Mouse (Mus musculus) forebrain, postnatal 0 days (tissue): ENCODE results near the gene Thnsl1. TPM values are rescaled to one million over a fixed set of nuclear protein-coding genes. Genes with fewer than 3 reads are reported as not detected.
A peak's percentile ranks its signal among the peaks of the same experiment; 100 is the strongest.

Source experiments
- ATAC-seq: fragments of 200-750 bp; cut with Nextera tagmentation; 2 replicates; pipeline ENCODE4 v1.8.0; 2017; ENCODE audit warnings: mild to moderate bottlenecking, moderate library complexity
- DNase-seq: peaks from one replicate; pipeline ENCODE4 v3.0.0-alpha.2; 2015
- H3K27ac ChIP-seq: fragments of 300-500 bp; sonication (generic); 2 replicates; pipeline ENCODE4 v1.5.1; 2014; ENCODE audit warnings: low read depth, mild to moderate bottlenecking, antibody characterized with exemption, low read length, moderate library complexity, mixed read lengths
- H3K27me3 ChIP-seq: fragments of 300-500 bp; sonication (generic); 2 replicates; pipeline ENCODE4 v1.6.1; 2014; ENCODE audit warnings: mild to moderate bottlenecking, low read length, mixed read lengths; ENCODE audit not compliant: insufficient read depth
- H3K36me3 ChIP-seq: fragments of 300-500 bp; sonication (generic); 2 replicates; pipeline ENCODE4 v1.6.1; 2014; ENCODE audit warnings: mild to moderate bottlenecking, moderate library complexity; ENCODE audit not compliant: insufficient read depth
- H3K4me1 ChIP-seq: fragments of 300-500 bp; sonication (generic); 2 replicates; pipeline ENCODE4 v1.6.1; 2014; ENCODE audit warnings: antibody characterized with exemption; ENCODE audit not compliant: insufficient read depth
- H3K4me2 ChIP-seq: fragments of 300-500 bp; sonication (generic); 2 replicates; pipeline ENCODE4 v1.6.1; 2014; ENCODE audit warnings: low read depth, mild to moderate bottlenecking, moderate library complexity
- H3K4me3 ChIP-seq: fragments of 300-500 bp; sonication (generic); 2 replicates; pipeline ENCODE4 v1.5.1; 2014; ENCODE audit warnings: low read depth, low read length, mixed read lengths
- H3K9ac ChIP-seq: fragments of 300-500 bp; sonication (generic); 2 replicates; pipeline ENCODE4 v1.6.1; 2014; ENCODE audit warnings: mild to moderate bottlenecking
- H3K9me3 ChIP-seq: fragments of 300-500 bp; sonication (generic); 2 replicates; pipeline ENCODE4 v1.6.1; 2016; ENCODE audit warnings: low read length
- CTCF ChIP-seq: sonication (generic); IDR thresholded peaks from 2 replicates; pipeline ENCODE4 v1.5.1; 2016; ENCODE audit warnings: antibody characterized with exemption, control low read depth, low read depth
- WGBS: fragments of 180-500 bp; shearing (Covaris S2); extraction: QIAGEN DNeasy Blood & Tissue Kit; methylation state at CpG from one replicate; pipeline ENCODE4 v1.1.7; 2014; 5-methylcytosine and 5-hydroxymethylcytosine counted together
- polyA plus RNA-seq: library from polyadenylated mRNA; unstranded; fragments of >200 nt; fragmentation: Nextera tagmentation; extraction: Ambion mirVana; gene quantifications from 2 replicates; pipeline ENCODE4 v1.2.1, GENCODE M21; 2015
- total RNA-seq: library from RNA; depleted of rRNA; stranded (reverse); fragments of >200 nt; gene quantifications from 2 replicates; pipeline ENCODE4 v1.2.3, GENCODE M21; 2014; rRNA removed

Gene Thnsl1
- total RNA-seq (21.8 and 22.8 TPM in 2 replicates), polyA plus RNA-seq (17.6 and 19.4 TPM in 2 replicates)

DNA sequence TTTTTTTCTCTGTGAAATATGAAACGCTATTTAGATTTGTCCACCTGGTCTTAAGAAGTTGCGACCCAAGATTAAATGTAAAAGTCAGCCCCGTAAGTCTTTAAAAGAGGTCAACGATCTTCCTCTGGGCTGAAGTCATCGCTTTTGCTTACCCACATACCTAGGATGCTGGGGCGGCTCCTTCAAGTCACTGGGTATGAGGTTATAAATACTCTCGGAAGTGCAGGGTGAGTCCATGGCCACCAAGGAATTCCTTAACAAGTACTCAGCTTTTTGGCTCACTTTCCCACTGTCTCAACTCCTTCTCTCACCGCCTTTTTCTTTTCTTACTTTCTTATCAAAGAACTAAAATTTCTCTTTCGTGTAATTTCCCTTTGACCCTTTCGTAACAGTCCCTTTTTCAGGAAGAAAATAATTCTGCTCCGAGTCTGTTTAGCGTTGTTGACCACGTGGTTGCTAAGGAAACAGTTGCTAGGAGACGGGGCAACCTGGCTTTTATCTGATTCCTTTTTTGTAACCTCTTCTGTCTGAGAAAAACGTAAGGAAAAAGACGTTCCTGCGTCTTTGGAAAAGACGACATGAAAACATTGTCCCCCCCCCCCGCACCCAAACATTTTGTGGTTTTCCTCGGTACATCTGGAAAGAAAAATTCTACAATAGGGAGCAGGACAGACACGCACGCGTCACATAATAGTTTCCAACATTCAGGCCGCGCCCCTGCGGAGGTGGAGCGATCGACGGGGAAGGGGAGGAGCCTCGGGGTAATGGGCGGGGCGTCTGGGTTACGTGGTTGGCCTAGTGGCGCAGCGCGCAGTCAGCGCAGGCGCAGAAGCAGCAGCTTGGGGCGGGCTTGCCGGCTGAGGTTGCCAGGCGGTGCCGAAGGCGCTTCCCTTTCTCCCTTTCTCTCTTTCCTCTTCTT is at the start of gene Thnsl1, which contains the start of gene Enkur:
Thnsl1 (plus strand) TSS at position 813 of the 919 bp plus-strand sequence.
Enkur (minus strand) TSS at position 454 of the 919 bp plus-strand sequence.
- peak; percentile 11; the same call in 1 of the 2 replicates for TF ChIP-seq CTCF
- Histone ChIP-seq H3K27ac (peak within 1 kb of the TSS; percentile 90), H3K4me3 (peak within 1 kb of the TSS; percentile 74), H3K4me1 (0 out of 2 replicates have a peak, but pooled peaks cover 10% of the 10 kb centered on the region), H3K4me2 (peak within 1 kb of the TSS; percentile 68), H3K27me3 (no peaks in the 10 kb centered on the region), H3K9ac (peak within 1 kb of the TSS; percentile 74), H3K9me3 (no peaks in the 10 kb centered on the region), H3K36me3 (no peaks in the 10 kb centered on the region)
- DNase-seq (peak; percentile 99), ATAC-seq (peak; percentile 99)
- 3% methylated on average over 43 of the region's 43 CpGs for WGBS

DNA sequence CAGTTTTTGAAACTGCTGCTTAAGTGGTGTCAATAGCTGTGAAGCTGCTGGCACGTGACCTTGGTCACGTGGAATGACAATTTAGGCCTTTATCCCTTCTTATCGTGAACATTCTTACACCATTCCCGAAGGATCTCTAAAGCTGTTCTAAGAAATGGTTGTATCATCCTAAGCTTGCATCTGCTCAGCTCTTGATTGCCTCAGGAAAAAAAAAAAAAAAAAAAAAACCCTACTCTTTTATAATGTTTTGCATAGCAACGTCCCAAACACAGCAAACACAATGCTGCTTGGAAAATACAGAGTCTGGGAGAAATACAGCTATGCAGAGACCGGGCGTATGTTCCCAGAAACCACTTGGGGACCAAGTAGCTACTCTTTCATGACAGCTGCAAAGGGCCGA is 41.2 kb upstream of the Thnsl1 start:
- H3K27ac ChIP-seq, result no peak overlapping the region
- no peak for DNase-seq
- no peaks in the 10 kb centered on the region for H3K36me3 ChIP-seq
- 62% methylated on average over 8 of the region's 8 CpGs for WGBS
- no peaks in the 10 kb centered on the region for H3K9me3 ChIP-seq
- TF ChIP-seq CTCF, result no peak
- H3K4me2 ChIP-seq, result no peak overlapping the region
- H3K9ac ChIP-seq, result no peak overlapping the region
- 0 out of 2 replicates have a peak, but pooled peaks have one; percentile 27 for ATAC-seq
- no peak overlapping the region for H3K4me3 ChIP-seq
- H3K4me1 ChIP-seq, result no peaks in the 10 kb centered on the region
- no peaks in the 10 kb centered on the region for H3K27me3 ChIP-seq

DNA sequence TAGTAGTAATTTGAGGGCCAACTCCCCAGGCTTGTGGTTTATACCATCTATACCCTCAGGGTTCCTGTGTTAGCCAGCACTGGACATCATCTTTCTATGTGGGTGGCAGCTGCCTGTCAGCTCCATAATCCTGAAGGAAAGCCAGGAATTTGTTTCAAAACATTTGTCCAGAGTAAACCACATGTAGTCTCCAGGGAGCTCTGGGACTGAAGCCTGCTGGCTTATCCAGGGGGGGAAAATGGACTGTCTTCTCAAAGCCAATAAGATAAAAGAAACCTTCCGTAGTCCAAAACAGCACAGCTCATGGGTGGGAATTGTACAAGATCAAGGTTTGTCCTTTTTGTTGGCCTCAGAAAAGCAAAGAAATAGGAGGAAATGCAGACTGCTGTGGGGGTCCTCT is 37.6 kb upstream of the Thnsl1 start:
- Histone ChIP-seq H3K9ac (no peak overlapping the region), H3K9me3 (no peaks in the 10 kb centered on the region), H3K27me3 (no peaks in the 10 kb centered on the region), H3K36me3 (no peaks in the 10 kb centered on the region), H3K4me3 (no peak overlapping the region), H3K27ac (no peak overlapping the region), H3K4me1 (no peaks in the 10 kb centered on the region), H3K4me2 (no peak overlapping the region)
- no peak for TF ChIP-seq CTCF
- ATAC-seq (no peak), DNase-seq (no peak)
- WGBS, result 75% methylated on average over 1 of the region's 1 CpGs

DNA sequence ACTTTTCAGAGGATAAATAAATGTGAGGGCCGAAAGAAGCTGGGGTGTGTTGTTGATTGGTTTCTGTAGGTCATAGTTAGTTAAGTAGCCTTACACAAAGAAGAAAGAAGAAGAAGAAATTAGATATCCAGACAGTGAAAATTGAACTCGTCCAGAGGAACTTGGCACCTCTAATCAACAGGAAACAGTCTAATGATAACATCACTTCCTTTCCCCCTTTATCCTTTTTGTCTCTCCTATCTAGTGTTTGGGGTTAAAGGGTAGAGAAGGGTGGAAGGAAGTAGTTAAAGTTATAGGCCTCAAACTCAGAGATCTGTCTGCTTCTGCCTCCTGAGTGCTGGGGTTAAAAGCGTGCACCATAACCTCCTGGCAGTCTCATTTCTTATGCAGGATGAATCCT is 32.7 kb upstream of the Thnsl1 start:
- no peak overlapping the region for H3K9ac ChIP-seq
- H3K4me3 ChIP-seq, result no peak overlapping the region
- ATAC-seq (no peak), DNase-seq (no peak)
- no peaks in the 10 kb centered on the region for H3K4me1 ChIP-seq
- WGBS, result 89% methylated on average over 3 of the region's 3 CpGs
- no peak overlapping the region for H3K4me2 ChIP-seq
- no peaks in the 10 kb centered on the region for H3K27me3 ChIP-seq
- no peaks in the 10 kb centered on the region for H3K9me3 ChIP-seq
- H3K36me3 ChIP-seq, result no peaks in the 10 kb centered on the region
- no peak for TF ChIP-seq CTCF
- H3K27ac ChIP-seq, result no peak overlapping the region

DNA sequence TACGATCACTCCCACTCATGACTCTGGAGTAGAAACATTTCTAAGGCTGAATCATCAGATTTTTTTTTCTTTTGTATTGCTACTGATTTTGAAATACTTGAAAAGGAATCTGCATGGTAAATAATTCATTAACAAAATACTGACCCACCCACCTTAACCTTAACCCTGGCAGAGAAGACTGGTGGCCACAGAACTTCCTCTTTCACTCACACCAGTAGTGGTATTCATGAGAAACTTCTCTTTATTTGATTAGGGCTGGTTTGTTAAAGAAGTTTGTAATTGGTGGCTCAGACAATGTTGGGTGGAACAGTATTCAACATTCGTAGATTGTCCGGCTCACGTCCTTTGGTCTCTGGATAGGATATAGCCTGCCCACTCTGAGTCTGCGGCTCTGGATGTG is 26.4 kb upstream of the Thnsl1 start:
- Histone ChIP-seq H3K9me3 (no peaks in the 10 kb centered on the region), H3K27me3 (no peaks in the 10 kb centered on the region), H3K9ac (no peak overlapping the region), H3K4me3 (no peak overlapping the region), H3K4me1 (no peaks in the 10 kb centered on the region), H3K27ac (no peak overlapping the region), H3K36me3 (no peaks in the 10 kb centered on the region), H3K4me2 (no peak overlapping the region)
- ATAC-seq (no peak), DNase-seq (no peak)
- no peak for TF ChIP-seq CTCF
- 92% methylated on average over 5 of the region's 5 CpGs for WGBS

DNA sequence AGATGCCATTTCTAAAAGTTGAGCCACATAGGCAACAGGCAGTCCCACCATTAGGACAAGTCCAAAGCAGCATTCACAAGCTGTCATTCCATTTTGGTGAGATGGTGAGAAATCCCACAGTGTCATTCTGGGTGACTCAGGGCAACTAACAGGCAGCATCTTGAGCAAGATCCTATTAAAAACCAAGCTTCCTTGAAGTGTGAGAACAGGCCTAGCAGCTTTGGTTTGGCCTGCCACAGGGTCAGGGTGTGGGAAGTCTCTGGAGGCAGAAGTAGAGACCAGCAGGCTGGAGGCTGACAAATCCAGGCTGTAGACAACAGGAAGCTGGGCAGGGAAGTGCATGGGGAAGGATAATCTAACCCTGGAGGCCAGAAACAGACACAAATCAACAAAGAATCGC is 22.7 kb upstream of the Thnsl1 start:
- DNase-seq (no peak), ATAC-seq (no peak)
- Histone ChIP-seq H3K9me3 (no peaks in the 10 kb centered on the region), H3K4me2 (no peak overlapping the region), H3K27me3 (no peaks in the 10 kb centered on the region), H3K4me1 (no peaks in the 10 kb centered on the region), H3K36me3 (no peaks in the 10 kb centered on the region), H3K4me3 (no peak overlapping the region), H3K27ac (no peak overlapping the region), H3K9ac (no peak overlapping the region)
- TF ChIP-seq CTCF, result no peak
- 83% methylated on average over 1 of the region's 1 CpGs for WGBS

DNA sequence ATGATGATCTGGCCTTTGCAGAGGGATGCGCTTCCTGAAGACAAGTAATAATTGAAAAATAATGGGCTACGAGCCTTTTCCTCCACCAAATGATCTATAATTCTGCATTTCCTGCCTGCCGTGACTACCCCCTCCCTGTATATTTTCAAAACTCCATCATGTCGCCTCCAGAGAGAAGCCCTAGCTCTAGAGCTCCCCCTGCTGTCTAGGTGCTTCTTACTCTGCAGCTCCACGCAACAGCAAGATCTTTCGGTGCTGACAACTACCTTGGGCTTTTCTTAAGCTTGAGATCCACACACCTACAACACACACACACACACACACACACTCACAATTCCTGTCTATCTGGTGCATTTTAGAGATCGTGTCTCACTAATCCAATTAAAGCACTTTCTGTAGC is 17.9 kb upstream of the Thnsl1 start:
- DNase-seq (peak; percentile 47), ATAC-seq (no peak)
- no peaks in the 10 kb centered on the region for H3K4me1 ChIP-seq
- H3K36me3 ChIP-seq, result no peaks in the 10 kb centered on the region
- 50% methylated on average over 7 of the region's 7 CpGs for WGBS
- no peak overlapping the region for H3K27ac ChIP-seq
- H3K9ac ChIP-seq, result no peak overlapping the region
- no peaks in the 10 kb centered on the region for H3K9me3 ChIP-seq
- H3K27me3 ChIP-seq, result no peaks in the 10 kb centered on the region
- TF ChIP-seq CTCF, result peak; percentile 72
- no peak overlapping the region for H3K4me2 ChIP-seq
- no peak overlapping the region for H3K4me3 ChIP-seq
